Mouse (Mus musculus) forebrain, embryonic 10.5 days (tissue): ENCODE results near the gene Cntd1. TPM values are rescaled to one million over a fixed set of nuclear protein-coding genes. Genes with fewer than 3 reads are reported as not detected.

ENCODE experiments used
- DNase-seq: peaks from one replicate; pipeline ENCODE4 v3.0.0-alpha.2; 2017; ENCODE audit warnings: low spot score; ENCODE audit errors: extremely low spot score
- H3K27ac ChIP-seq: fragments of 300-500 bp; sonication (generic); 2 replicates; pipeline ENCODE4 v1.5.1; 2016; ENCODE audit warnings: mild to moderate bottlenecking
- H3K27me3 ChIP-seq: fragments of 300-500 bp; sonication (generic); 2 replicates; pipeline ENCODE4 v1.6.1; 2016; ENCODE audit warnings: mild to moderate bottlenecking; ENCODE audit not compliant: poor library complexity, severe bottlenecking
- H3K36me3 ChIP-seq: fragments of 300-500 bp; sonication (generic); replicated peaks from 2 replicates; pipeline ENCODE4 v1.6.1; 2016; ENCODE audit warnings: mild to moderate bottlenecking, moderate library complexity
- H3K4me1 ChIP-seq: fragments of 300-500 bp; sonication (generic); 2 replicates; pipeline ENCODE4 v1.6.1; 2016
- H3K4me3 ChIP-seq: fragments of 300-500 bp; sonication (generic); 2 replicates; pipeline ENCODE4 v1.5.1; 2016; ENCODE audit warnings: mild to moderate bottlenecking, moderate library complexity
- H3K9me3 ChIP-seq: fragments of 300-500 bp; sonication (generic); 2 replicates; pipeline ENCODE4 v1.6.1; 2016; ENCODE audit warnings: mild to moderate bottlenecking, moderate library complexity
- WGBS: fragments of 180-500 bp; shearing (Covaris S2); methylation state at CpG from one replicate; pipeline ENCODE4 v1.1.7; 2016; 5-methylcytosine and 5-hydroxymethylcytosine counted together
- polyA plus RNA-seq: library from polyadenylated mRNA; unstranded; fragments of >200 nt; fragmentation: Nextera tagmentation; extraction: Ambion mirVana; gene quantifications from 2 replicates; pipeline ENCODE4 v1.2.1, GENCODE M21; 2016

The Cntd1 gene
- polyA plus RNA-seq, 1 experiment from 2014 or later = 1.0 TPM

DNA sequence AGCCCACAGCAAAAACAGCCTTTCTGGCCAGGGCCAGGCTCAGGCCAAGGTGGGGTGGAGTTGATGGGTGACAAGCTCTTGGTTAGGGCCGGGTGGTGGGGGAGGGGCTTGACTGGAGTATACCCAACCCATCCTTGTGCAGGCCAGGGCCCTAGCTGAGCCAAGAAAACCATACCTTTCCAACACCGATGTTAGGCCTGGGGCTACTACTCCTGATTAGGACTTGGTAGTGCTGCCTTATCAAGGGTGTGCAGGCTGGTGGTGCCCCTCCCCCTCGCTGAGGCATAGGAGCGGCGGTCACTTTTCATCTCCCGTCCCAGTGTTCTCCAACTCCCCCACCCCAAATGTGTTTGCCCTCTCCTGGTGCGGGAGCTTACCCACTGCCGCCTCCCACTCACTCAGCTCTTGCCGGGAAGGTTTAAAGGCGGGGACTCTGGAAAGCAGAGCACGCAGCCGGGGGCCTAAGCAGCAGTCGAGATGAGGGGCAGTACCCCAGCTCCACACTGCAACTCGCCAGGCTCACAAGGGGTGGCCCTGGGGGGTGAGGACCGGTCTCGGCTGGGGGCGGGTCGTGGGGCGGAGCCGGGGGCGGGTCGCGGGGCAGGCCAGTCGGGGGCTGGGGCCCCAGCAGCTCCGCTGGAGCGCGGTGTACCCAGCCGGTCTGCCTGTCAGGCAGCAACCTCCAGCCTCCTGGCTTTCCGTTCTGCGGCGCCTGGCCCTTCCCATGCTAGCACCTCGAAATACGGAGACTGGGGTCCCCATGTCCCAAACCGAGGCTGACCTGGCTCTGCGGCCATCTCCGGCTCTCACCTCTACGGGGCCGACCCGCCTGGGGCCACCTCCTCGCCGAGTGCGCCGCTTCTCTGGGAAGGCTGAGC lies 18.6 kb upstream of the Cntd1 start, which contains the start of gene Wnk4:
Wnk4 (plus strand) TSS at position 620 of the 878 bp plus-strand sequence.
- under 1% methylated on average over 43 of the region's 43 CpGs for WGBS
- no peaks in the 10 kb centered on the region for H3K9me3 ChIP-seq
- peaks cover 60% of the 10 kb centered on the region for H3K4me1 ChIP-seq
- peaks cover 32% of the 10 kb centered on the region for H3K36me3 ChIP-seq
- peak within 1 kb of the TSS; percentile 84 for H3K27ac ChIP-seq
- H3K4me3 ChIP-seq = peak within 1 kb of the TSS; percentile 67
- DNase-seq = peak; percentile 74
- H3K27me3 ChIP-seq = peaks cover 44% of the 10 kb centered on the region

DNA sequence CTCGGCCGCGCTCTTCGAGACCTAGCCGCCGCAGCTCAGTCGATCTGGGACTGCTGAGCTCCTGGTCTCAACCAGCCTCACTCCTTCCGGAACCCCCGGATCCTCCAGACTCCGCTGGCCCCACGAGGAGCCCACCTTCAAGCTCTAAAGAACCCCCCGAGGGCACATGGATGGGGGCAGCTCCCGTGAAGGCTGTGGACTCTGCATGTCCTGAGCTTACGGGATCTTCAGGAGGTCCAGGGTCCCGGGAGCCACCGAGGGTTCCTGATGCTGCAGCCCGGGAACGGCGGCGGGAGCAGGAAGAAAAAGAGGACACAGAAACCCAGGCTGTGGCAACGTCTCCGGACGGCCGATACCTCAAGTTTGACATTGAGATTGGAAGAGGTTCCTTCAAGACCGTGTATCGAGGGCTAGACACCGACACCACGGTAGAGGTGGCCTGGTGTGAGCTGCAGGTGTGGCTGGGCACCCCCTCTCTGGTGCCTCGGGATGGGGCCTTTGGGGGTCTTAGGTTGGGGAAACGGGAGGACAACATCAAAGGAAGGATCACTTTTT lies 17.9 kb upstream of the Cntd1 start:
- WGBS = under 1% methylated on average over 30 of the region's 30 CpGs
- peaks cover 67% of the 10 kb centered on the region for H3K4me1 ChIP-seq
- peaks cover 51% of the 10 kb centered on the region for H3K27me3 ChIP-seq
- peak overlapping the region; percentile 84 for H3K27ac ChIP-seq
- H3K36me3 ChIP-seq = peaks cover 31% of the 10 kb centered on the region
- H3K9me3 ChIP-seq = no peaks in the 10 kb centered on the region
- H3K4me3 ChIP-seq = peak overlapping the region; percentile 67
- peak; percentile 47 for DNase-seq

DNA sequence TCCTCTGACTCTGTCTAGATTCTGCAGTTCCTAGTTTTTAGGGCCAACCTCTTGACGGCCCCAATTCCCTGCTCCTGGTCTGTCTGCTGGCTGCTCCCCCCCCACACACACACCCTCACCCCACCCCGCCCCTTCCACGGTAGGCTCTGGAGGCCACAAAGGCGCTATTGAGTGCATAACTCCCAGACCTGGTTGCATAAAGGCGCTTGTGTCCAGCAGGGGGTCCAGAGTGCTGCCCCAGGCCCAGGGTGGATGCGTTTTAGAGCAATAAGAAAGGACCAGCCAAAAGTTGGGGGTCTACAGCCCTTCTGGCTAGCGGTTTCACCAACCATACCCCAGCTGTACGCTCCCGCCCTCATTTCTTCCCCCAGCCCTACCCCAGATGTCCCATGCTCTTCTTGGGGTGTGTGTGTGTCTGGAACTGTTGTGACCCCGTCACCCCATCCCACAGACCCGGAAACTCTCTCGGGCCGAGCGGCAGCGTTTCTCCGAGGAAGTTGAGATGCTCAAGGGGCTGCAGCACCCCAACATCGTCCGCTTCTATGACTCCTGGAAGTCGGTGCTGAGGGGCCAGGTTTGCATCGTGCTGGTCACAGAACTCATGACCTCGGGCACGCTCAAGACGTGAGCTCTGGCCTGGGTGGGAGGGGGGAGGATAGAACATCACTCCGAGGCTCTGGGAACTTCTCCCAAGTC lies 16.4 kb upstream of the Cntd1 start:
- H3K27ac ChIP-seq = 0 out of 2 replicates have a peak overlapping the region, but pooled peaks have one; percentile 35
- under 1% methylated on average over 24 of the region's 24 CpGs for WGBS
- H3K4me1 ChIP-seq = peaks cover 70% of the 10 kb centered on the region

DNA sequence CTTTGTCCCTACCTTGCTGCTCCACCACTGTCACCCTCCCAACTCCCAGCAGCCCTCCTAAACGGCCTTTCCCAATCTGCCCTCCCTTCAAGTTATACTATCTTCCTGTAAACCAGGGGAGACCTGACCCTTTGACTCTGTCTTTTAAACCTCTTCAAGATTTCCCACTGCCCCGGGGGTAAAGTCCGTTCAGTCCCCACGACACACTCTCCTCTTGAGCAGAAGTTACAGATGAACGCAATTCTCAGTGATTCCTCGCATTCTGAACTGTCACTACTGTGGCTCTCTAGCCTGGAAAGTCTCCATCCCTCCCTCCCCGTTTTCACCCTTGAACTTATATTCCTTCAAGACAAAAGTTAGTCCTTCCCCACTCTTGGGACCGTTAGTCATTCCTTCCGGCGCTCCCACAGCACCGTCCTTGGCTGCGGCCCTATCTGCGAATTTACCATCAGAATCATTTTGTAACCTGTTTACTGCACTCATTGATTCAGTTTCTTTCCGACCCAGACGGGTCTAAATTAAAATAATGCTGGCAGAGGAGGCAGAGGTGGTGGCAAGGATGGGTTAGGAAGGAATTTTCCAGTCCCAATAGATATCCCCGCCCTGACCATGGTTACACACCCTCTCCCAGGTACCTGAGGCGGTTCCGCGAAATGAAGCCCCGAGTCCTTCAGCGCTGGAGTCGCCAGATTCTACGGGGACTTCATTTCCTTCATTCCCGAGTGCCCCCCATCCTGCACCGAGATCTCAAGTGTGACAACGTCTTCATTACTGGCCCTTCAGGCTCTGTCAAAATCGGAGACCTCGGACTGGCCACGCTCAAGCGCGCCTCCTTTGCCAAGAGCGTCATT lies 15.4 kb upstream of the Cntd1 start:
- DNase-seq = no peak
- Histone ChIP-seq H3K36me3 (peaks cover 10% of the 10 kb centered on the region; the same call in 1 of the 2 replicates), H3K27me3 (peaks cover 76% of the 10 kb centered on the region), H3K27ac (no peak overlapping the region), H3K9me3 (no peaks in the 10 kb centered on the region), H3K4me3 (peak overlapping the region; percentile 67), H3K4me1 (peaks cover 70% of the 10 kb centered on the region)
- WGBS = 2% methylated on average over 32 of the region's 32 CpGs

More for the DNA sequence above, 16.4 kb upstream of the Cntd1 start:
- peaks cover 66% of the 10 kb centered on the region for H3K27me3 ChIP-seq
- H3K36me3 ChIP-seq = peaks cover 19% of the 10 kb centered on the region; the same call in 1 of the 2 replicates
- no peaks in the 10 kb centered on the region for H3K9me3 ChIP-seq
- peak overlapping the region; percentile 67 for H3K4me3 ChIP-seq
- no peak for DNase-seq

DNA sequence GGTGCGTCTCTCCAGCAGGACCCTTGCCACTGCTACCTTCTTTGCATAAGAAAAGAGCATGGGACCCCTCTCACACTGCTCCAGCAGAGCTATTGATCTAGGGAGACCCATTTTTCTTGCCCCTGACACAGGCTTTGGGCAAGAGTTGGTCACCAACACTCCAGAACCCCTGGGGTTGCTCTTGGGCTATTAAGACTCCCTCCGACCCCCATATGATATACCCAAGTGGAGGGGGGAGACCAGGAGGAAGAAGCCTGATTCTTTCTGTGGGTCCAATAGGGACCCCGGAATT lies 14.9 kb upstream of the Cntd1 start:
- H3K27me3 ChIP-seq = peaks cover 82% of the 10 kb centered on the region
- peaks cover 70% of the 10 kb centered on the region for H3K4me1 ChIP-seq
- H3K36me3 ChIP-seq = peaks cover 4% of the 10 kb centered on the region; the same call in 1 of the 2 replicates
- peak overlapping the region; percentile 67 for H3K4me3 ChIP-seq
- H3K27ac ChIP-seq = no peak overlapping the region
- 4% methylated on average over 3 of the region's 3 CpGs for WGBS
- no peak for DNase-seq
- H3K9me3 ChIP-seq = no peaks in the 10 kb centered on the region

DNA sequence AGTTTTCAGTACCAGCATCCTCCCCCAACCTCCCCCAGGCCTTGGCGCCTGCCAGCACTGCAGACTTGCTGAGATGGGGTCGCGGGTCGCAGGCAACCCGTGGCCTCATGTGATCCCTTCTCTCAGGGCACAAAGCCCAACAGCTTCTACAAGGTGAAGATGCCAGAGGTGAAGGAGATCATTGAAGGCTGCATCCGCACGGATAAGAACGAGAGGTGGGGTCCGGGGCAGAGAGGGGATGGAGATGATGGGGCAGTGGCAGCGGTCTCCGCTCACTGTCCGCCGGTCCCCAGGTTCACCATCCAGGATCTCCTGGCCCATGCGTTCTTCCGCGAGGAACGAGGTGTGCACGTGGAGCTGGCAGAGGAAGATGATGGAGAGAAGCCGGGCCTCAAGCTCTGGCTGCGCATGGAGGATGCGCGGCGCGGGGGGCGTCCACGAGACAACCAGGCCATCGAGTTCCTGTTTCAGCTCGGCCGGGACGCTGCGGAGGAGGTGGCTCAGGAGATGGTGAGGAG lies 13.8 kb upstream of the Cntd1 start:
- Histone ChIP-seq H3K4me1 (peaks cover 68% of the 10 kb centered on the region), H3K27me3 (peaks cover 92% of the 10 kb centered on the region), H3K36me3 (no peaks in the 10 kb centered on the region), H3K4me3 (peak overlapping the region; percentile 42), H3K9me3 (no peaks in the 10 kb centered on the region), H3K27ac (0 out of 2 replicates have a peak overlapping the region, but pooled peaks have one; percentile 3)
- 2% methylated on average over 31 of the region's 31 CpGs for WGBS
- DNase-seq = no peak

DNA sequence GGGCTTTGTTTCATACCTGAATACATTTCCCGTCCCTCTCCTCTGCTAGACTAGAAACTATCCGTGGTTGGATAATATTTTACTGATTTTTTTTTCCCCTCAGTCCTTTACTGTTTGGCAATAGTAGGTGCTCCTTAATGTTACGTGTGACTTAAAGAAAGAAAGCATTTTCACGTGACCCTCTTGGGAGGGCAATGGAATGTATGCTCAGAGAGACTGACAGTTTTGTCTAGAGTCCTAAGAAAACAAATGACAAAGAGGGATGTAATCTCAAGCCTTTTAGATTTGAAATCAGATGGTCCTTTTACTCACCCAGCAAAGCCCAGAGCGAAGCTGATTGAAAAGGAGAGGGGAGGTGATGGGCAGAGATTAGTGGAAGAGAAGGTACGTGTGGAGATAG lies 12.9 kb upstream of the Cntd1 start:
- no peak for DNase-seq
- 16% methylated on average over 6 of the region's 6 CpGs for WGBS
- Histone ChIP-seq H3K4me1 (peaks cover 60% of the 10 kb centered on the region), H3K36me3 (no peaks in the 10 kb centered on the region), H3K27ac (no peak overlapping the region), H3K4me3 (peak overlapping the region; percentile 42), H3K27me3 (peaks cover 95% of the 10 kb centered on the region), H3K9me3 (no peaks in the 10 kb centered on the region)

DNA sequence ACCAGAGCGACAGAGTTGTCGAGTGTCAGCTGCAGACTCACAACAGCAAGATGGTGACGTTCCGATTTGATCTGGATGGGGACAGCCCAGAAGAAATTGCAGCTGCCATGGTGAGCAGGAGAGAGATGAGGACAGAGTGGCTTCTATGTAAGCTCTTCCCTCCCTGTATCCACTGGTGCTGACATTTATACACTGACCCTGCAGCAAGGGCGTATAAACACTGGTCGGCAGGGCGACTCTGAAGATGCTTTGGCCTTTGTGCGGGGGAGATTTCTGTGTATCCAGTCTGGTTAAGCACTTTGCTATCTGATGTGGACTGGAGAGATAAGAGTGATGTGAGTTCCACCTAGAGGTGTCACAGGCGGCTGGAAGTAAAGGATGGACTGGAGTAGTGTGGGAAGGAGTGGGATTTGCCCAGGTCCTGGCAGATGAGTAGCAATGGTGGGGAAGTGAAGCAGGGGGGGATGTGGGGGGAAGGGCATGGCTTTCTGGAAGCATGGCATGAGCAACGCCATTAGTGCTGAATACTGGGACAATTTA lies 9.2 kb upstream of the Cntd1 start:
- H3K9me3 ChIP-seq = no peaks in the 10 kb centered on the region
- WGBS = 45% methylated on average over 10 of the region's 10 CpGs
- peaks cover 25% of the 10 kb centered on the region for H3K4me1 ChIP-seq
- no peak overlapping the region for H3K4me3 ChIP-seq
- H3K27ac ChIP-seq = no peak overlapping the region
- no peaks in the 10 kb centered on the region for H3K36me3 ChIP-seq
- DNase-seq = no peak
- H3K27me3 ChIP-seq = peaks cover 57% of the 10 kb centered on the region

DNA sequence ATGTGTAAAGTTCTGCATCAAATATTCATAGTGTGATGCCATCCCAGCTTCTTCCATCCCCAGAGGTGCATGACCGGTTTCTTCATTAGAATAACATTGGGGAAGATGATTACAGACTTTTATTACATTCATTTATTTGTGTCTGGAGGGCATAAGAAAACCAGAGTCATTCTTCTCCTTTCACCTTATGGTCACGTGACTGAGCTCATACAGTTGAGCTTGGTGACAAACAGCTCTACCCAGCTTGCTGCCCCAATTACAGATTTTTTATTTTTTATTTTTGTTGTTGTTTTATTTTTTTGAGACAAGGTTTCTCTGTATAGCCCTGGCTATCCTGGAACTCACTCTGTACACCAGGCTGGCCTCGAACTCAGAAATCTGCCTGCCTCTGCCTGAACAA lies 6.4 kb upstream of the Cntd1 start:
- peaks cover 55% of the 10 kb centered on the region for H3K27me3 ChIP-seq
- H3K27ac ChIP-seq = no peak overlapping the region
- no peak overlapping the region for H3K4me3 ChIP-seq
- WGBS = 92% methylated on average over 3 of the region's 3 CpGs
- H3K36me3 ChIP-seq = peaks cover 16% of the 10 kb centered on the region
- H3K4me1 ChIP-seq = peaks cover 28% of the 10 kb centered on the region
- no peak for DNase-seq
- no peaks in the 10 kb centered on the region for H3K9me3 ChIP-seq

DNA sequence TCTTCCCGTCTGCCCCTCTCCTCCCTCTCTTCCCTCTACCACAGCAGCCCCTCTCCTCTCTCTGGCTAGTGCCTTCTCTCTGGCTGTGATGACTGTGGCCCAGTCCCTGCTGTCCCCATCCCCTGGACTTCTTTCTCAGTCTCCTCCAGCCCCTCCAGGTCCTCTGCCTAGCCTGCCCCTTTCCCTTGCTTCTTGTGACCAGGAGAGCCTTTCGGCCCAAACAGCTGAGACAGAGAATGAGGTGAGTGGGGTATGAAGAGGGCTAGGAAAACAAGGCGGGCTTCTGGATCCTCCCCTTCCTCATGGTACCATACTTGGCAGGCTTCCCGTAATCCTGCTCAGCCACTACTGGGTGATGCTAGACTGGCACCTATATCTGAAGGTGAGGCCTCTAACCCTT lies 3.5 kb upstream of the Cntd1 start:
- H3K27ac ChIP-seq = peak overlapping the region; percentile 51; the same call in 1 of the 2 replicates
- H3K4me3 ChIP-seq = no peak overlapping the region
- 76% methylated on average over 4 of the region's 4 CpGs for WGBS

DNA sequence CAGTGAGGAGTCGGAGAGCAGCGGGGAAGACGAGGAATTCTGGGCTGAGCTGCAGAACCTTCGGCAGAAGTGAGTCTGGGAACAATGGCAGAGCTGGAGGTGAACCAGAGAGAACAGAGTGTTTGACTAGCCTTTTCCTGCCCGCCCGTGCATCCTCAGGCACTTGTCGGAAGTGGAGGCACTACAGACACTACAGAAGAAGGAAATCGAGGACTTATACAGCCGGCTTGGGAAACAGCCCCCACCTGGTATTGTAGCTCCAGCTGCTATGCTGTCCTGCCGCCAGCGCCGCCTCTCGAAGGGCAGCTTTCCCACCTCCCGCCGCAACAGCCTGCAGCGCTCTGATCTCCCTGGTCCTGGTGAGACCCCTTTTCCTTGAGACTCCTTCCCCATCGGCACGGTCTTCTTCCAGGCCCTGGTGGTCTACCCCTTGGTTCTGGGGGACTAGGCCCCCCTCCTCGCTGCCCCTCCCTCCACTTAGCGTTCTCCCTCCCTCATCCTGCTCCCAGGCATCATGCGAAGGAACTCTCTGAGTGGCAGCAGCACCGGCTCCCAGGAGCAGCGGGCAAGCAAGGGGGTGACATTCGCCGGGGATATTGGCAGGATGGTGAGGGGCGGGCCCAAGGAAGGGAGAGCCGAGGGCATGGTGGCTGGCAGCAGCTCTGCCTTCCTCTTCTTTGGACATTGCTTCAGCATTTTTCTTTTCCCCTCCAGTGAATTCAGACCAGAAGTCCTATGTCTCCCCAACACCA lies 2.3 kb upstream of the Cntd1 start:
- H3K27ac ChIP-seq = 0 out of 2 replicates have a peak overlapping the region, but pooled peaks have one; percentile 35
- H3K36me3 ChIP-seq = peaks cover 18% of the 10 kb centered on the region
- no peaks in the 10 kb centered on the region for H3K9me3 ChIP-seq
- DNase-seq = no peak
- WGBS = 29% methylated on average over 27 of the region's 27 CpGs
- H3K4me3 ChIP-seq = peak overlapping the region; percentile 89
- H3K4me1 ChIP-seq = peaks cover 36% of the 10 kb centered on the region
- peaks cover 54% of the 10 kb centered on the region for H3K27me3 ChIP-seq

More for the DNA sequence above, 3.5 kb upstream of the Cntd1 start:
- Histone ChIP-seq H3K27me3 (peaks cover 43% of the 10 kb centered on the region), H3K36me3 (peaks cover 18% of the 10 kb centered on the region), H3K9me3 (no peaks in the 10 kb centered on the region), H3K4me1 (peaks cover 36% of the 10 kb centered on the region)
- DNase-seq = no peak
